Mouse (Mus musculus) adrenal gland, adult 8-10 months (tissue): Measurements from ENCODE around the gene Ncoa7. TPM values are rescaled to one million over a fixed set of nuclear protein-coding genes. Genes with fewer than 3 reads are reported as not detected.
"Not testable (repeated sequence)": the region's sequence is repeated elsewhere in the genome, so short reads cannot be mapped to it uniquely, and the experiment has no call there.

Experiments used
- DNase-seq: peaks from one replicate; pipeline ENCODE4 v3.0.0; 2022
- total RNA-seq, 4 experiments: library from RNA; stranded (reverse); gene quantifications; 2 replicates each; pipeline ENCODE4 v1.2.4; 2022

The Ncoa7 gene
- total RNA-seq, 4 experiments from 2014 or later = 29.2 to 46.0 (median 37.0) TPM

DNA sequence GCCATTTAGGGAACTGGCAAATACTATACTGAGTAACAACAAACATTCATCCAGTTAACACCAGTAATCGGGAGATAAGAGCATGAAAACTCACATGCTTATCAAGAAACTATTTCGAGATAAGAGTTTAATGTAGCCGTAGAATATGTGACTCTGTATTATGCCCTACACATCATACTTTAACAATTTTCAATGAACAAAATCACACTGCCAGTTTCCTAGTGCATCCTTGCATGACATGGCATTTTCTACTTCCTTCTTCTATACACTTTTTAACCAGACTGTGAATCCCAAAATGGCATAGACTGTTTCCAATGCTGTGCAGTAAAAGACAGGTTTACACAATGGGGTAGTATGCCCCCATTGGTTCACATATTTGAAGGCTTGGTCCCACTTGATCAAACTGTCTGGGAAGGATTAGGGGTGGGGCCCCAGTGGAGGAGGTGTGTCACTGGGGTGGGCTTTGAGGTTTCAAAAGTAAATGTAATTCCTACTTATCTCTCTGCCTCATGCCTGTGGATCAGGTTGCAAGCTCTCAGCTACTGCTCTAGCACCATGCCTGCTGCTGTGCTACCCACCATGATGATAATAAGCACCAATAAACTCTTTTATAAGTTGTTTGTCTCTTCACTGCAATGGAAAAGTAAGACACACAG, 15.3 kb downstream of the Ncoa7 start:
- DNase-seq = no peak

DNA sequence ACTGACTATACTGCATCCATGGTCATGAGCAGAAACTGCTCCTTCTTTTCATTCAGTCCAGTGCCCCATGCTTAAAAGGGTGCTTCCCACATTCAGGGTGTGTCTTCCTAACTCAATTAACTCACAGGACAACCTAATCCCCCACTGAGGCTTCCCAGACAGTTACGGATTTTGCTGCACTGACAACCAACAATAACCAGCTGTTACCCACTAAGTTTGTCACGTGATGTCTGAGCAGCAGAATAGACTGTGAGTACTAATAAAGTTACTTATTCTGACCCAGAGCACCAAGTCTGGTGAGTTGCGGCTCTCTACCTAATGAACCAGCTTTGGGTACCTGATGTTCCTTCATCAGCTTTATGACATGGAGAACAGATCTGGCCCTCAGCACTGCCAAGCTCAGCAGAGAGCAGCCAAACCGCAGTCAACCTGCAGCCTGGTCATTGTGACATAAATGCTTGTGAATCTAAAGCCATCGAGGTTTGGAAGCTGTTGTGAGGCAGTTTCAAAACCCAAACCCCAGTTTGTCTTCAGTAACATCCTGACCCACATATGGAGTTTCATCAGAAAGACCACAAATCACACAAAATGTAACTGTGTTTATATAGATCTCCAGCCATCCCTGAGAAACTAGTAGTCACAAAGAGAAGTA, 16.9 kb downstream of the Ncoa7 start:
- DNase-seq = no peak

DNA sequence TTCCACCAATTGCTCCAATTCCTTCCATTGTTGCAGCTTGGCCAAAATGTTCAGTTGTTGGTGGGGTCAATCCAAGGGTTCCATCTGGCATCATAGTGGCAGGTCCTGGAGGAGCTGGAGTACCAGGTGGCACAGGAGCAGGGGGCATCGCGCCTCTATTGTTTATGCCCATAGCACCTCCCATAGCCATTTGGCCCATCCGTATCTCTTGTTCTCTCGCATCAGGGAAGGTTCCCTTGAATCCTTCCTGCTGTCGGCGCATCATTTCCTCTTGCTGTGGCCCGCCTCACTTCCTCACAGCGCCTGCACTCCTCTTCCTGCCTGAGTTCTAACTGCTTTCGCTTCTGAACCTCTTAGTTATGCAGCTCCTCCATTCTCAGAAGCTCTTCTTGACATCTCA, 22.2 kb downstream of the Ncoa7 start:
- DNase-seq = not testable (repeated sequence)

DNA sequence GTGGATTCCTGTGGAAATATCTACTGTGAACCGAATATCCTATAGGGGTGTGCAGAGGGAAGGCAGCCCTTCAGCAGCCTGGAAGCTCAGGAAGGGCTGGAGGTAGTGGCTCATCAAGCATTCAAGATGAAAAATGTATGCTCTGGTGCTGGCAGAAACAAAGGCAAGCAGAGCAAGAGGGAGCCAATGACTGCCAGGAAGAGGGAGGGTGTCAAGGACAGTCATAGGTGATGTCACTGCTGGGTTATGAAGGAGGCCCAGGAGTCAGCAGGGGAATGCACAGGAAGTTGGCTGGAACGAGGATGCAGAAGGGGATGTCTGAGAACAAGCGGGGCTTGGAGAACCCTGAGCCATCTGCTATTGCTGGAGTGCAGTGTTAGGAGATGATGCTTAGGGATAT, 24.9 kb downstream of the Ncoa7 start:
- peak; percentile 47 for DNase-seq

DNA sequence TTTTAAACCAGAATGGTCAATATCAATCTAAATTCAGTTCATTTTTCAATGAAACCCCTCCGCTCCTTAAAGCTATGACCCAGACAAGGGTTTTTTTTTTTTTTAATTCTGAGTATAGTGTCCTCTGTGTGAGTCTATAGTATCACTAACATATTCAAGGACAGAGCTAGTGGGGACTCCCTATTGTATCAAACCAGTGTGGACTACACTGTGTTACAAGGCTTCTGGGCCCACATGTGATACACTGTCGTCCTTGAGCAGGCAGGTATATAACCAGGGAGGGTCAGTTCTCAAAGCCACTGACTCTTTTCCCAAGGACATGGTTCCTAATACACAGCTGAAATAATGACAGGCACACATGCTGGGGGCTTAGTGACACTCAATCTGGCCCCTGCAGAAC, 27.1 kb downstream of the Ncoa7 start:
- no peak for DNase-seq

DNA sequence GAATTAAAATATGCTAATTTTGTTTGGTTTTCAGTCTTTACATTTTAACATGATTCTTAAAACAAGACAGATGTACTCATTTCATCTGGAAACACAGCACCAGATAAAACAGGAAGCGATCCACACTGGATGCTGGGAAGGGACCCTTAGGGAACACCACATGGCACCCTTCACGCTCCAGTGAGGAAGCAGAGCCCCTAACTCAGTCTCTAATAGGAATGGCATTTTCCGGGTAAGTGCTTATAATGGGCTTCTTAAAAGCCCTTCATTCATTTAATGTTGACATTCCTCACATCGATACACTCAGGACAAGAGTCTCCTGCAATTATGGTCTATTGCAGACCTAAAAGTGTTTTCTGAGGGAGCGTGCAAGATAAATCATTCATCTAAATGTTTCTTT, 27.6 kb downstream of the Ncoa7 start:
- no peak for DNase-seq

DNA sequence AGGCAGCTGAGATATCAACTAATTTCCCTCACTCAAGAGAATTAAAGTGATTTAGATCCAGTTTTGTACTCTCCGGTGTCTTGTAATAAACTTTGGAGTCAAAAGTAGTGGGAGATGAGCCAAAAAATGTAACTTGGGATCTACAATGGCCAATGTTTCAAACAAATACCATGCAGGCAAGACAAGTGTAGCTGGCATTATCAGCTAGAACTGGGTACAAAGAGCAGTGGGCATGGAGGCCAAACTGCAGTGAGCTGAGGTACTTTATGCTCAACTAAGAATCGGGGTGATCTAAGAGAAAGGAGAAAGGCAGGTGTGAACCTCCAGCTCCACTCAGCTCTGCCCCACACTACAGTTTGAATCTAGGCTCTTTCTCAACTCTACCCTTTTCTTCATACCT, 28.7 kb downstream of the Ncoa7 start:
- no peak for DNase-seq

DNA sequence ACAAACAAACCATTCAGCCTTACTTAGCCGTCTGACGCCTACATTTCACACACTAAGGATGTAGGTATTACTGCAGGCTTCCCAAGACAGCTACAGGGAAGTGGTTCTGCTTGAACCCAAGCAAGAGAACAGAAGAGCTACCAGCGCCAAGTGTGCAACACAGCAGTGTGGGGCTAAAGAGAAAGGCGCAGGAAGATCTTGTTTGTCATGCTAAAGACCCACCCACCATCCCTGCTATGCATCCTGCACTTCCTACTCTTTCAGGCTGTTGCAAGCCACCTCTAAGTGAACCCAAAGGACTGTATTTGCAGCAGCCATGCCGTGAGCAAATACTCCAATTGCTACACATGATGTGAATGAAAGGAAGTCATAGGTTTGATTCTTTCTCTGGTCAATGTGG, 29.9 kb downstream of the Ncoa7 start:
- no peak for DNase-seq

DNA sequence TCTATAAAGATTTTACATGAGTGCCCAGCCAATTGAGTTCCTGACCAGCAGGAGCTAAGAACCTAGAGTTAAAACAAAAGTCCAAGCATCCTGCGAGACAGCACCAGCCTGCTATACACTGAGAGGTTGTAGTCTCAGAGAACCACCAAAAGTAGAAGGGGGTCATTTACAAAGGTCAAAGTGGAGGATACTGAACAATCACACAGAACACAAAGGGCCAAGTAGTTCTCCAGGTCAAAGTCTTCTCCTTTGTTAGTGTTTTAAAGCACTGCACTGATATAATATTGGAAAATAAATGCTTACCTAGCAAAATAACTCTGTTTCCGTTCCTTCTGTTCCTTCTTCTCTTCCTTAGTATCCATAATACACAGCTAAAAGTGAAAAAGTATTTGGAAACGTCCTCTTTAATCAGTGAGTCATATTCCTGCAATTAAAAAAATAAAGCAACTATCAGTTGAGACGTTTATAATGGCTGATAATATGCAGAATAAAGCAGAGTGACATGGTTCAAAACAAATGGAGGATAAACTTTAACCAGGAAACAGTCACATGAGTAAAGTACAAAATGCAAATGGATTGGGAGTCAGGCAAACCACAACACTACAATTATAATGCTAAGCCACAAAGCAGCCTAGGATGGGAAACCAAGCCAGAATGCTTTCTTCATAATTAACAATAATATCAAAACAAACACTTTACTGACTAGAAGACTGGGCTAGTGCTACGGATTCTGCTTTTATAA, 31.5 kb downstream of the Ncoa7 start:
- DNase-seq = no peak

DNA sequence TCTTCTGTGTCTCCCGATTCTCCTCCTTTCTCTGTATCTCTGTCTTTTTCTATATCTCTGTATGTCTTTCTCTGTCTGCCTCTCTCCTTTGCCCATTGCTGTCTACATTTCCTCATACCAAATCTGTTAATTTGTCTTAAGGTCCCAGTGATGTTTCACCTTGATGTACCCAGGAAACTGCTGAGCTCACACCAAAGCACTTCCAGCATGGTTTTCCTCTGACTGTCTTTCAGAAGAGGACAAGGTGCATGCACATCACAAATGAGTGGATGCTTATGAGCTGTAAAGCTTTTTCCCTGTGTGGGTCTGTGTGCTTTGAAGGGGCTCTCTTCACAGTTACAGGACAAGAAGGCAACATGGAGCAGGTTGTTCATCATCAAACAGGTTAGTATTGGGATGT, 34.3 kb downstream of the Ncoa7 start:
- no peak for DNase-seq

DNA sequence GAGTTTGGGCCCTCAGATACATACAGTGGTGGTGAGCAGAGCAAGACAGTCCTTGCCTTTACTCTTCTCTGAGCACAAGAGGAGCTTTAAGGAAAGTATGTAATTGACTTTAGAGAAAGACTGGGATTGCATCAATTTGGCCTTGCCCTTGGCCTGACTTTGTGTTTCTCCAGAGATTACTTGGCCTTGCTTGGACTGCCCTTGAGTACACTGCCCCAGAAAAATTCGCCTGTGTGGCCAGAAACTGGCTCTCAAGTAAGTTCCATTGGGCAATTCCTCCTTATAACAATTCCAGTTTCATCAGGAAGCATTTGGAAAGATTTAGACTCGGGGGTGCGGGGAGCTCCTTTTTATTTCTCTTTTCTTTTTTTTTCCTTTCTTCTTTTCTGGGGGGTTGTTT, 34.9 kb downstream of the Ncoa7 start:
- peak; percentile 69 for DNase-seq

DNA sequence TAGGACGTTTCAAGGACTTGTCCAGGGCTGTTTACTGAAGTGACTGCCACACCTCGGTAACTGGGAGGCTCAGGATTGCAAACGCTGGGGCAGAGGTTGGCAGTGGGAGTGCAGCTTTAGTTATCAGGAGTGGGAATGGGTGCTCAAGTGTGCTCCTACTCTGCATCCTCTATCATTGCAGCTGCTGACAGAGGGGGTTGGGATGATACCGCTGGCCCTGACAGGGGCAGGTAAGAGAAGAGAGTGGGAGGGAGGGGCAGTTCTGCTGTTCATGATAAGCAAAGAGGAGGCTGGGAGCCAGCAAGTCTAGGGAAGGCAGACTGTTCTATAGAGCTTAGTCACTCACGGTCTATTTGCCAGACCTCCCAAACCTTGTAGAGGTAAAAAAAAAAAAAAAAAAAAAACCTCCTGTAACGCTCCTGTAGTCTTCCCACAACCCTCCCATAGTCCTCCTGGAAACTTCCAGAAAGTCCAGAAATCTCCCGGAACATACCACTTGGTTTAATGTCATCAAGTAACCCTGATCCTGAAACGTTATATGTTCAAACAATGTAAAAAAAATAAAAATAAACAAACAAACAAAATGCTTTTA, 39.9 kb downstream of the Ncoa7 start:
- no peak for DNase-seq

DNA sequence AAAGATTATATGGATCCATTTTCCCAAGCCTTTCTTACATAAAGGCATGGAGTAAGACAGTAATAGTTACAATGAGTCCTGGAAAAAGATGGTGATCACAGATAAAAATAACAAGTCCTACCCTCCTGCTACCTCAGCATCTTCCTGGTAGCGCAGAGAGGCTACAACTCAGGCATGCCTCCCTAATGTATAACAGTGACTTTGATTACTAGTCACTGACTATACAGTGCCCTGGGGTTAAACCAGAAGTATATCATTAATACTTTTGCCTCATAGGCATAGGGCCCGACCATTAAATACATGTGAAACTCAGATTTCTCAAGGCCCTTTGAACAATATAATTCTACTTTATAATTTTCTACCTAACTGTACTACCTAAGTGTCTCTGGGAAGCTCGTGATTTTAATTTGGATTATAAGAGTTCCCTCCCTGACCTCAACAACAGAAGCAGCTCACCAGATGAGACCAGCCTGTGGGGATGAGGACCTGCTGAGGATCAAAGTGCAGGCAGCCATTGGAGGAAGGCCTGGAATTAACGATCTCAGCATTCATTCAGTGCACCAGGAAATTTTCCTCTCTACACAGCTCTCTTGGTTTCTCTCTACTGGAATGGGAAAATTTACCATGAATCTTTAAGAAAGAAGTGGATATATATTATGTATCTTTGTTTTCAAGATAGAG, 40.7 kb downstream of the Ncoa7 start:
- no peak for DNase-seq

DNA sequence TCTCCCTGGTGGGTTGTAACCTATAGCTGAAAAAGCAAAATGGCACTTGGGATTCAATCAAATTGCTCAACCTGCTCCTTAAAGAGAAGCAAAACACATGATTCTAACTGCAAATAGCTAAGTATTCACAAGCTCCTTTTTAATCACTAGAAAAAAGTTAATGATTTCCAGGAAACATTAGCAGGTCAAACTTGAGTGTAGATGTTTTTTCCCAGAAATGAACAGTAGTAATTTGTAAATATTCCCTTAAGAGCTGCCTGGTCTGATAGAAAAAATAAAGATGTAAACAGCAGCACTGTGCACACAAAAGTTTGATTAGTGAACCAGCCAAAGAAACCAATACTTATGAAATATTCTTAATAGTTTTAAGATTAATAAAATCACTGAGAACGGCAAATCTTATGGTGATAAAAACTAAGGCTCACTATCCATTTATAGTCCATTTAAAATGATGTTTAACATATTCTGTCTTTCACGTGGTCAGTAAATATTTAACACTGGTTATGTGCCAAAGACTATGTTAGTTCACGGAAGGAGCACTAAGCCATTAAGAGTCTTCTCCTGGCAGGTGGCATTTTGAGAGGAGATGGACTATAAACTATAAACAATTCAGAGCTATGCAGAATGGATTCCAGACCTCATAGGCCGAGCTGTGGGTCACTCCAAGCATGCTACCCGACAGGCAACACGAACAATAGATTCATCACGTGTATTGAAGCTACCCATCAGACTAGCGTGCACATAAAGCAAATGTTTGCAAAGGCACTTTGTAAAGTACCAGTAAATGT, 43.6 kb downstream of the Ncoa7 start:
- DNase-seq = no peak

DNA sequence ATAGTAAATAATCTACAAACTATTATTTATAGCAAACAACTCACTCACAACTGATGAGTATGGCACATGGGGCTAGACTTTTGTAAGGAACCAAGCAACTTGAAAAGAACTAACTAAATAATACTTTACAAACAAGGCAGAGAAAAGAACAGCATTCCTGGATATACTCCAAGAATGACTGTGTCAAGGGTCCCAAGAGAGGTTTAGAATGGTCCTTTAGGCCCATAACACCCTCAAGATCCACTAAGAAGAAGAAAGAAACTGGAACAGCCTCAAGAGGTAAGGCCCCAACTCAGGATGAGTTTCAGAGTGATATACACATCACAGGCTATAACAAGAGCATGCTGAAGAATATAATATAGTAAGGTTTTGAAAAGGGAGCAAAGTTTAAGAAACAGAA, 47.1 kb downstream of the Ncoa7 start:
- no peak for DNase-seq

DNA sequence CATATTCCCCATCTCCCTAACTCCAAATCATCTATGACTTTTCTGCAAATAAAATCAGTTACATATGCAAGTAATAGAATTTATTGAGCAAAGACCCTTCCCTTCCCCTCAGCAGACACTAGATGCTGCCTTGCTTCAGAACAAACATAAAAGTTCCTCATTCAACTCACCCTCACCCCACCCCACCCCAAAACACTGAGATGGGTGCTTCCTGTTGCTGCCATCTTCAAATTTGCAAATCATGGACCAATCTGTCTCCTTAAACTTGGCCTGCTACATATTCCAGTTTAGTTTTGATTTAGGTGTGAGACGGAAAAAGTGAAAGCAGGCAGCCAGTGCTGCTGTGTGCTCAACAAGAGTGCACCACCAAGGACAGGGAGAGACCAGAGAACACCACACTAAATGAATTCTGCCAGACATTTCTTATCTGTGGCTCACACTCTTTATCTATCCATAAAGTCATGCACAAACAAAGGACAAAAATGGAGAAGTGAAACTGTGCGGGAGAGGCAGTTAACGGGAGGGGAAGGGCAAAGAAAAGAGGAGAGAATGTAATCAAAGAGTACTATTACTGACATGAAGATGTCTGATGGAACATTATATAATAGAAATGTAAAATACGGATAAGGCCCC, 48.2 kb downstream of the Ncoa7 start:
- DNase-seq = no peak

DNA sequence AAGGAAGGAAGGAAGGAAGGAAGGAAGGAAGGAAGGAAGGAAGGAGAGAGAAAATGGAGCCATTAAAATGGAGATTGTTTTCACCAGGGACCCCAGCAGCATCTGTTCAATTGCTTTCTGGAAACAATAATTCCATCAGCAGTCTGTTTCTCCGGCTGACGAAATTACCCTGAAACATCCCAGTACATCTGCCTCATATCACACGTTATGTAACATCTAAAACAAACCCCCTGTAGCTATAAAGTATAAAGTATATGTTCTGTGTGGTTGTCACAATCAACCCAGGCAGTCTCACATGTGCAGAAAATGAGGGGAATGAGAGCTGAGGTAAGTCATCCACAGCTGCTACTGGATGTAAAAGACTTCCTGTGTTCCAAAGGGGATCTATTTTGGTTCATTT, 49.0 kb downstream of the Ncoa7 start:
- DNase-seq = no peak

DNA sequence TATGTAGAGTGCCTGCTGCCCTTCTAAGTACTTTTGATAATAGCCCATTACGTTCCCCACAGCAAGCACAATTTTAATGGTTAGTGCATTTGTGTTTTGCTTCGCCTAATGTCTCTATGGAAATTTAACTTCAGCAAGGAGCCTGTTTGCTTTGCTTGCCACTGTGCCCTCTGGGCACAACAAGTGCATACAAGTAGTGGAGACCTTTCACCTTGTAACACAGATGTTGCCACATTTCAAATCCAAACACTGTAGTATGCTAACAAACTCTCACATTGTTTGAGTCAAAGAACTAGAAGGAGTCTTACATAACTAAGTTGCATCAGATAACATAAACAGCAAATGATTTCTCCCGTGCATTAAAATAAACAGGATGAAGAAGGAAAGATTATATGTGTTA, 50.6 kb downstream of the Ncoa7 start:
- DNase-seq = no peak

DNA sequence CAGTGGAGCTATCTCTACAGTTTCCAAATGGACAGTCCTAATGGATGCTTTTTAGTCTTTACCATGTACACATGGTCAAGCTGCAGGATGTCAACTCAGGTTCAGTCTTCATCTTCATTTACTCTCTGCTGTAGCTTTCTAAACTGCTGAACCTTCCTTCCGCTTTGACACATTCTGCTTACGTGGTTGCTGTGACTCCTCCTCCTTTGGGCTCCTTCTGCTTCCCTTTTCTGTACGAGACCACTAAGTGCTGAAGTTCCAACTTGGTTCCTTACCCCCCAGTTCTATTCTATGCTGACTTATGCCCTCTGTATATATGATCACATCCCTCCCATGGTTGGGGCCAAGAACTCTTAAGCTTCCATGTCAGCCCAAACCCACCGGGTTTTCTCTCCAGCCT, 51.5 kb downstream of the Ncoa7 start:
- no peak for DNase-seq

DNA sequence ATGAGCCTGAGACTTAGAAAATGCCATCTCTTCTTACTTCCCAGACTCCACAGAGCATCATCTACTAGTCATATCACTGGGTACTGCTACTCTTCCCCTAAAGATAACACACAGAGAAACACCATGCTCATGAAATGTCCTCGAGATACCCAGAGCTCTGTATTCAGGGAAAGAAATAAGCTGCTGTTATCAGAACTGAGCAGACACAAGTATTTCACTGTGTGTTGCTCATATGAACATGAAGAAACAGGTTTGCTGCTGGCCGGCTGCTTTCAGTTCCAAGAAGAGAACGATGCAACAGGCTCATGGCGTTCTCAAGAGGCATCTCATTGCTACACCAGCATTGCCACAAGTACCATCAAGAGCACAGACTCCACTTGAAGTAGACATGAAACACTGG, 53.3 kb downstream of the Ncoa7 start:
- no peak for DNase-seq

DNA sequence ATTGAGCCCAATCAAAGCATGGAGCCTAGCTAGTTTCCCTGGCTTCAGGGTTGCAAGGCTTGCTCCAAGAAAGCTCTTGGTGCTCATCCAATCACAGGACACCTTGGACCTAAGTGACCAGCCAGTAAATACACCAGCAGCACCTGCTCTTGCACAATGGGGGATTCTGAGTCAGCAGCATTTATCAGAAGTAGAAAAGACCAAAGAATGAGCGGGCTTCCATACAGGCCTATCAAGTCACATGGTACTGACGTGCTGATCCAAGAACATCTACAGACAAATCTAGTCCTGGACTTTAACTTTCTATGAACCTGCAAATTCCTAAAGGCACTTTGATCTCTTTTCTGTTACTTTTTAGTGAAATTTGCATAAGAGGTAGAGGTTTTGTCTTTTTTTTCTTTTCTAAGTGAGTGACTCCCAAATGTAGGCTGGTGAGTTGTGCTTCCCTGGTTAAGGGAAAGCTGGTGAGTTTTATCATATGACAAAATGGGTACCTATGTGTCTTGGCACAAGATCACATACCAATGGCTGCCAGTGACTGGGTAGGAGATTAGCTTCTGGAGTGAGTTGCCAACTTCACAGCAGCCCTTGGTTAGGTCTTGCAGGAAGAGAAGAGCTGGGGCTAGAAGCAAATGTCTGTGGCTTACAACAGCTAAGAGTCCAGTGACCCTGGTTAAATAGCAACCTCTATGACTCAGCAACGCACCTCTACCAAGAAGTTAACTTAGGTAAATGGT, 57.7 kb downstream of the Ncoa7 start:
- no peak for DNase-seq
